Mouse (Mus musculus) lung, postnatal 0 days (tissue): ENCODE measurements at regions not wholly inside any gene's neighbourhood (a gene's known extent, or its start where the extent isn't known, plus 50 kb on each side); places are given as distances from the start of the nearest gene placed in this dataset.

Experiments used
- CTCF ChIP-seq: IDR thresholded peaks from 2 replicates; pipeline ENCODE4 v1.5.1; 2016; ENCODE audit warnings: antibody characterized with exemption, mild to moderate bottlenecking
- EP300 ChIP-seq: IDR thresholded peaks from 2 replicates; pipeline ENCODE4 v1.6.1; 2016; ENCODE audit warnings: antibody characterized with exemption, mild to moderate bottlenecking, control low read depth

DNA sequence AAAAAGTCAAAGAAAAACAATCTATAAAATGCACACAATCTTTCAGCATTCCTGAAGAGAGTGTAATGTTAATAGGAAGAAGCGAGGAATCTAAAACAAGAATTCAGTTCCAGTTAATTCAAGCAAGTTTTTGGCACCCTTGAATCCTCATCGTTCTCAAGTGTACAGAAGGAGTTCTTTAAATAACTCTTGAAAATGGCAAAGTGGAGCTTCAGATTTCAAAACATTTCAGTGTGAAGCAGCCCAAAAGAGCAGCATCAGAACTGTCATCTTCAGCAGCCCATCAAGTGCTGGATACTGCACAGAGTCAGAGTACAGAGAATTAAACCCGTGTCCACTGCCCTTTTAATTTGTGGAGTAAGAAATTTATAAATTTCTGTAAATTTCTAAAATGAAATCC, 311.8 kb upstream of the Dmac1 start:
- no peak for TF ChIP-seq CTCF
- TF ChIP-seq EP300 = no peak
